Mouse (Mus musculus) MN1 (cell line): ENCODE results near the gene Slc6a3.

Experiments
- DNase-seq: peaks from one replicate; pipeline ENCODE4 v3.0.0-alpha.2; 2016; ENCODE audit warnings: low spot score

The Slc6a3 gene

GRCm38 (mm10) chr13:73591488-73591887 is 54.9 kb downstream of the Slc6a3 start:
- DNase-seq, result no peak

DNA sequence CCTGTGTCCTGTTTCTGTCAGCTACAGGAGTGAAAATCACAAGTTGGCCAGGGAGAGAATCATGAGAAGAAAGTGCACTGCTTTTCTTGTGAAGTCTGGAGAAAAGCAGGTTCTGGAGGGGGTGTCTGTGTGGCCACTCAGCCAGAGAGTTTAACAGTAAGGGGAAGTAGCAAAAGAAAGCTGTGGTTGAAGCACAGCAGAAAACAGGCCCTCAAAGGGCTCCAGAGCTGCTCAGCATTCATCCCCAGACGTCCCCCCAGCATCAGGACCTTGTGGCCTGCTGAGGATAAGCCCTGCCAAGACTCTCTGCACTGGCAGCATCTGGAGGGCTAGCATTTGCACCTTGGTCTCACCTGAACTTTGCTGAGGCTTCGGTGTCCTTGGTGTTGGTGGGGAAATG is 56.0 kb downstream of the Slc6a3 start:
- DNase-seq, result no peak

DNA sequence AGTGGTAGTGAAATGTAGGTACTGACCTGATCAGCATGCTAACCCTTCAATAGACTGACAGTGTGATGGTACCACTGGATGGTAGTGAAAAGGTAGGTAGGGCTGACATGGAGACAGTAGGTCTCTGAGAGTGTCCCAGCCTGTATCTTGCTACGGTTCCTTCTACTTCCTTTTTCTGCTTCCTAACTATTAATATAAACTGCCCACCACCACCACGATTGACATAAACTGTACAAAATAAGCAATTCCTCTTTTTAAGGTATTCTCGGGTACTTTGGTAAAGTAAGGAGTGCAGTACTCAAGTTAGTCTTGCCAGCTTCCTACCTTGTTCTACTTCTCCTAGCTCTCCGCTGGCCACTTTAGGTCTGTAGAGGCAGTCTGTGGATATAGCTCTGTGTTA is 59.7 kb downstream of the Slc6a3 start:
- DNase-seq, result no peak

GRCm38 (mm10) chr13:73600217-73600616 is 63.7 kb downstream of the Slc6a3 start:
- no peak for DNase-seq

DNA sequence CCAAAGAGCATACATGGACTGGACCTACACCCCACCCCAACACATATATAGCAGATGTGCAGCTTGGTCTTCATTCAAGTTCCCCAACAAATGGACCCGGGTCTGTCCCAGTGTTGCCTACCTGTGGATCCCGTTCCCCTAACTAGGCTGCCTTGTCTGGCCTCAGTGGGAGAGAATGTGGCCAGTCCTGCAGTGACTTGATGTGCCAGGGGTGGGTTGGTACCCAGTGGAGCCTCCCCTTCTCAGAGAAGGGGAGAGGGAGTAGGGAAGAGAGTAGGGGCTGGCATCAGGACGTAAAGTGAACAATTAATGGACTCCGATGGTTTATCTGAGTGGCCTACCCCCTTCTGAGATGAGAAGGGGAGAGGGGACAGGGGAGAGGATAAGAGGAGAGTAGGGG is 66.5 kb downstream of the Slc6a3 start:
- no peak for DNase-seq

DNA sequence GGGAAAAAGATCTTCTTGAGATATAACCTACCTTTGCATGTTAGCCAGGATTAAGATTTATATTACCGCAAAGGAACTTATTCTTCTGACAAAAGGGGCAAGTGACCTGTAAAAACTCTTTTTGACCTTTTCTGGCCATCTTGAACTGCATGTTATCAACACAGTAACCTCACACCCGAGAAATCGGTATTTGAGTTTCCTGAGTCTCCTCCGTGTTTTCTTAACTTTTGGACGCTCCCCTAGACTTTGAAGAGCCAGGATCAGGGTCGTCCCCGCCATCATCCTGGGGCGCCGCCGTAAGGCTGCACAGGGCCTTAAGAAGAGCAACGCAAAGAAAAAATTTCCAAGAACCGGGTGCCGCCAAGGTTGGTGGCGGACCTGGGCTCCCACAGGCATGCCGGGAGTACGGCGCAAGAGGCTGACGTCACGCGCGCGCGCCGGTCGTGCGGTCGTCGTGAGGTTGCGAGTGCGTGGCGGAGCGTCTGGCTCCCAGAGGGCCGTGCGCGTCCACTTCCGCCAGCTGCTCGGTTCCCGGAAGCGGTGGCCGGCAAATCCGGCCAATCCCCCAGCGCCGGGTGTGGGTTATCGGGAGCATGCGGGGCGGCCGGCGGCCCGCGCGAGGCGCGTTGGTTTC is 67.1 kb downstream of the Slc6a3 start, which contains the start of gene Clptm1l:
Gene Clptm1l (plus strand): TSS at position 485 of the 634 bp plus-strand sequence.
- DNase-seq, result peak; percentile 93

- DNase-seq, result no peak
Measured at GRCm38 (mm10) chr13:73604156-73604957, 67.8 kb downstream of the Slc6a3 start.

DNA sequence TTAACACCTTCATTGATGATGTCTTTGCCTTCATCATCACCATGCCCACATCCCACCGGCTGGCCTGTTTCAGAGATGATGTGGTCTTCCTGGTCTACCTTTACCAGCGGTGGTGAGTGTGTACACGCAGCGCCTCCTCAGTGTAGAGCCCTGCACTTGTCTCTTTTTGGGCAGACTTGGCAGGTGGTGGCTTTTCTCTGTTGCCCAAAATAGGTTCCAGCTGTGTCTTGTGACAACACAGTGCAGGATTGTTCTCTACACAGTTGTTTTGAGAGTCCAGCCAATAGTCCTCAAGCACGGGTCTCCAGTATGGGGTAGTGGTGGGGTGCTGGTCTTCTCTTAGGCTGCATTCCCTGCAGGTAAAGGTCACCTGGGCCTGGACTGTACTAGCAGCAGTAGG is 81.9 kb downstream of the Slc6a3 start:
- DNase-seq, result no peak

GRCm38 (mm10) chr13:73620637-73621036 is 84.1 kb downstream of the Slc6a3 start:
- DNase-seq, result no peak

DNA sequence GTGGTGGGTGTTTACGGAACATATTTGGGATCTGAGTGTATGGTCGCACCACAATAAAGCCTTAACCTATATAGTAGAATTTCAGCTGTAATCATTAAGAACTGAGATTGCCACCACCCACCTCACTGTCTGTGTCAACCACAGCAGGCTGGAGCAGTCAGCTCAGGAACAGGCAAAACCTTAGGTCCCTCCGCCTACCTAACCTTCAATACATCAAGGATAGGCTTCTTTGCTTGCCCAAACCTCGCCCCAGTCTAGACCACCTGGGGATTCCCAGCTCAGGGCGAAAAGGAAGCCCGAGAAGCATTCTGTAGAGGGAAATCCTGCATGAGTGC is 89.8 kb downstream of the Slc6a3 start:
- DNase-seq, result no peak

GRCm38 (mm10) chr13:73626745-73627549 is 90.4 kb downstream of the Slc6a3 start, which contains the start of gene Tert:
Gene Tert (plus strand): TSS chr13:73626911.
- no peak for DNase-seq
